Mouse (Mus musculus): ENCODE data around the gene Apol9b.

Gene Apol9b

DNA sequence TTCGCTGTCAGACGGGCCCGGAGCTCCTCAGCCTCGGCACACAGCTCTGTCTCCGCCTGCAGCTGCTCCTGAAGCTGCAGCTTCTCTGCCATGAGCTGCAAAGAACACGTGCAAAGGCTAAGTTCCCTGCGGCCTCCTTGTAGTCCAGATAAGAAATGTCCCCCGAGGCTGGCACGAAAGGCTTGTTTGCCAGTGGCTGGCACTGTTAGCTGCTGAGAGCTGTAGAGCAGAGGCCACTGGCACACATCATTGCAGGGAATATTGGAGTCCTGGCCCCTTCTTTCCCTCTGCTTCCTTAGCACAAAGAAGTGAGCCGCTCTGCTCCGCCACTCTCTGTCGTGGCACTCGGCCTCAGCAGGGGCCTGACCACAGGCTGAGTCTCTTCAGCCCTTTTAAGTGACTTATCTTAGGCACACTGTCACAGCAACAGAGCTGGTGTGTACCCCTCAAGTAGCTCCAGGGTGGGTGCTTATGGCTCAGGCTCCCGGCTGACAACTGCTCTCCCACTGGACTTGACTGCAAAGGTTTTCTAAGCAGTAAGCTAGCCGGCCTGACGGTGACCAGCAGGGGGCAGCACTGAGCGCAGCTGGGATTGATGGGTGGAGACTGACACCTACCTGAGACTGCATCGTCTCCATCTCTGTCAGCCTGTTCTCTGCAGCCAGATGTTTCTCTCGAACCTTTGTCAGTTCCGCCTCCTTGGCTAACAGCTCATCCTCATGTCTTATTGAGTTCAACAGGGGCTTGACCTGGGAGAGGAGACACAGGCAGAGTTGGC is 46.5 kb downstream of the Apol9b start:
- peak in 1 of 2 experiments; percentile 77 for DNase-seq (ENCODE audit: low spot score in 2 of 2)

GRCm38 (mm10) chr15:77782449-77783014 is 53.7 kb downstream of the Apol9b start:
- DNase-seq (ENCODE audit: low spot score in 2 of 2): no peak

DNA sequence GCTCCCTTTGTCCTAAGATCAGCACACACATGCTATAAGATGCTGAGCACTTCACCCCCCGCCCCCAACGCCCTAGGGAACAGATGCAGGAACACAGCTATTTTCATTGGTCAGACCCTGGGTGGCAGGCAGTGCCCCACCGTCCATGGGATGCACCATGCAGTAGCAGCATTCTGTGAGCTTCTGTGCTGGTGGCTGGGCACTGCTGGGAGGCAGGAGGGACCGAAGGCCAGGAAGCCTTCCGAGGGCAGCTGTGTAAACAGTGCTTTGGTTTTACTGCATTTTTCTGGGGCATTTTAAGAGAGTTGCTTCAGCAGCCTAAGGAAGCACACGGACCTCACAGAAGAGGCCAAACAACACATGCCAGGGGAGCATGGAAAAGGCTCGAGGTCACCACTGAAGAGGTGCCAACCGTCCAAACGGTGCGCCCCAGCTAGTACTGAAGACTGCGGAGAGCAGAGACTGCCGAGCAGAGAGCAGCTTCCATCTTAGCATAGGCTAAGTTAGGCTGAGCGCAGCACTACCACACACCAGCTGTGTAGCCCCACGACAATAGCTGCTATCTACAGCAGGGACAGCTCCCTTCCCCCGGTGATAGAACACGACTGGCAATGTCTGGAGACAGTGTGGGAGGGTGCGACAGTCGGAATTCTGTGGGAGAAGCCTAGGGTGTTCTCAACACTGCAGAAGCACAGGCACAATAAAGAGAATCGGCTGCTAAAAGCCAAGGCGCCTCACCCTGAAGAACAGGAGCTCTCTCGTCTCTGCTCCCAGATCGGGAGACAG is 55.4 kb downstream of the Apol9b start:
- peak; percentile 75 to 84 for DNase-seq (ENCODE audit: low spot score in 2 of 2)

GRCm38 (mm10) chr15:77785807-77786206 is 57.0 kb downstream of the Apol9b start:
- DNase-seq (ENCODE audit: low spot score in 2 of 2): no peak
